Mouse (Mus musculus) stomach, postnatal 0 days (tissue): ENCODE measurements around the gene Slc24a4.

Experiments used
- CTCF ChIP-seq: IDR thresholded peaks from 2 replicates; pipeline ENCODE4 v1.5.1; 2016; ENCODE audit warnings: antibody characterized with exemption, low read depth, mild to moderate bottlenecking, moderate library complexity
- EP300 ChIP-seq: optimal IDR thresholded peaks from 2 replicates; pipeline ENCODE3; 2016; ENCODE audit warnings: antibody characterized with exemption

DNA sequence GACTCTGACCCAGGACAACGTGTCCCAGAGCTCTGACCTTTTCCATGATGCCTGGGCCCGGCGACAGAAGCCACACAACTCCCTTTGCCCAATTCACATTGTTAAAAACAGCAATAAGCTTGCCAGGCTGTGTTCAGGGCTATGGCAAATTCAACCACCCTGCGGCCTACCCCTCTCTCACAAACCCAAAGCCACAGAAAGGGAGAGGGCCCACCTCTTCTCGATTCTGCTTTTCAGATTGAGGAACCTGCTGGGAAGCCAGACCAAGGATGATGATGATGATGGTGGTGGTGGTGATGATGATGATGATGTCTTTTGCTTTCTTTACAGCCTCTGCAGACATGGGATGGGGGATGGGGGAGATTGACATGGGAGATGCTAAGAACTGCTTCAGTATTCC lies 117.7 kb downstream of the Slc24a4 start:
- no peak for TF ChIP-seq CTCF
- no peak for TF ChIP-seq EP300
